Mouse (Mus musculus): ENCODE results near the gene Tex12. TPM values are rescaled to one million over a fixed set of nuclear protein-coding genes. Genes with fewer than 3 reads are reported as not detected.

The Tex12 gene
- polyA plus RNA-seq, 1 experiment from 2014 or later, result not detected

GRCm38 (mm10) chr9:50547859-50548478 lies 13.2 kb downstream of the Tex12 start:
- Histone ChIP-seq H3K4me2 (ENCODE audit: low read depth) (no peak overlapping the region), H3K27me3 (ENCODE audit: control insufficient read depth, insufficient read depth, low read length) (no peaks in the 10 kb centered on the region), H3K9me3 (ENCODE audit: control insufficient read depth, low read length) (no peaks in the 10 kb centered on the region), H3K36me3 (ENCODE audit: control insufficient read depth, insufficient read depth, low read length) (no peaks in the 10 kb centered on the region), H3K4me1 (ENCODE audit: control insufficient read depth, insufficient read depth, low read length) (no peaks in the 10 kb centered on the region), H3K4me3 (ENCODE audit: low read depth, low read length) (no peak overlapping the region), H3K9ac (ENCODE audit: low read length) (no peak overlapping the region), H3K27ac (ENCODE audit: low read depth, low read length) (no peak overlapping the region)
- WGBS, result 49% methylated on average over 5 of the region's 5 CpGs
- DNase-seq (ENCODE audit: low spot score), result no peak
- no peak for ATAC-seq (ENCODE audit: insufficient read depth, low FRiP score, low TSS enrichment)

- Histone ChIP-seq H3K4me1 (ENCODE audit: control insufficient read depth, insufficient read depth, low read length) (no peaks in the 10 kb centered on the region), H3K9me3 (ENCODE audit: control insufficient read depth, low read length) (no peaks in the 10 kb centered on the region), H3K4me2 (ENCODE audit: low read depth) (no peak overlapping the region), H3K4me3 (ENCODE audit: low read depth, low read length) (no peak overlapping the region), H3K9ac (ENCODE audit: low read length) (no peak overlapping the region), H3K27me3 (ENCODE audit: control insufficient read depth, insufficient read depth, low read length) (no peaks in the 10 kb centered on the region), H3K27ac (ENCODE audit: low read depth, low read length) (no peak overlapping the region), H3K36me3 (ENCODE audit: control insufficient read depth, insufficient read depth, low read length) (no peaks in the 10 kb centered on the region)
- ATAC-seq (ENCODE audit: insufficient read depth, low FRiP score, low TSS enrichment), result no peak
- WGBS, result 83% methylated on average over 9 of the region's 9 CpGs
- DNase-seq (ENCODE audit: low spot score), result no peak
Observed at GRCm38 (mm10) chr9:50542401-50542800, 18.7 kb downstream of the Tex12 start.

- 81% methylated on average over 7 of the region's 7 CpGs for WGBS
- no peak for DNase-seq (ENCODE audit: low spot score)
Observed at GRCm38 (mm10) chr9:50540170-50540569, 21.0 kb downstream of the Tex12 start.

GRCm38 (mm10) chr9:50537295-50537694 lies 23.8 kb downstream of the Tex12 start:
- Histone ChIP-seq H3K27me3 (ENCODE audit: control insufficient read depth, insufficient read depth, low read length) (no peaks in the 10 kb centered on the region), H3K27ac (ENCODE audit: low read depth, low read length) (no peak overlapping the region), H3K9me3 (ENCODE audit: control insufficient read depth, low read length) (no peaks in the 10 kb centered on the region), H3K4me2 (ENCODE audit: low read depth) (no peak overlapping the region), H3K36me3 (ENCODE audit: control insufficient read depth, insufficient read depth, low read length) (no peaks in the 10 kb centered on the region), H3K9ac (ENCODE audit: low read length) (no peak overlapping the region), H3K4me3 (ENCODE audit: low read depth, low read length) (no peak overlapping the region), H3K4me1 (ENCODE audit: control insufficient read depth, insufficient read depth, low read length) (no peaks in the 10 kb centered on the region)
- DNase-seq (ENCODE audit: low spot score) (no peak), ATAC-seq (ENCODE audit: insufficient read depth, low FRiP score, low TSS enrichment) (no peak)
- 71% methylated on average over 4 of the region's 4 CpGs for WGBS

More at GRCm38 (mm10) chr9:50540170-50540569, 21.0 kb downstream of the Tex12 start:
- Histone ChIP-seq H3K27ac (ENCODE audit: low read depth, low read length) (no peak overlapping the region), H3K9ac (ENCODE audit: low read length) (no peak overlapping the region), H3K4me3 (ENCODE audit: low read depth, low read length) (no peak overlapping the region), H3K4me1 (ENCODE audit: control insufficient read depth, insufficient read depth, low read length) (no peaks in the 10 kb centered on the region), H3K27me3 (ENCODE audit: control insufficient read depth, insufficient read depth, low read length) (no peaks in the 10 kb centered on the region), H3K4me2 (ENCODE audit: low read depth) (no peak overlapping the region), H3K36me3 (ENCODE audit: control insufficient read depth, insufficient read depth, low read length) (no peaks in the 10 kb centered on the region), H3K9me3 (ENCODE audit: control insufficient read depth, low read length) (no peaks in the 10 kb centered on the region)
- ATAC-seq (ENCODE audit: insufficient read depth, low FRiP score, low TSS enrichment), result no peak

GRCm38 (mm10) chr9:50536603-50537135 lies 24.5 kb downstream of the Tex12 start:
- no peak for ATAC-seq (ENCODE audit: insufficient read depth, low FRiP score, low TSS enrichment)
- H3K27ac ChIP-seq (ENCODE audit: low read depth, low read length), result no peak overlapping the region
- H3K4me1 ChIP-seq (ENCODE audit: control insufficient read depth, insufficient read depth, low read length), result no peaks in the 10 kb centered on the region
- no peaks in the 10 kb centered on the region for H3K9me3 ChIP-seq (ENCODE audit: control insufficient read depth, low read length)
- H3K27me3 ChIP-seq (ENCODE audit: control insufficient read depth, insufficient read depth, low read length), result no peaks in the 10 kb centered on the region
- no peak overlapping the region for H3K4me2 ChIP-seq (ENCODE audit: low read depth)
- no peaks in the 10 kb centered on the region for H3K36me3 ChIP-seq (ENCODE audit: control insufficient read depth, insufficient read depth, low read length)
- H3K4me3 ChIP-seq (ENCODE audit: low read depth, low read length), result no peak overlapping the region
- DNase-seq (ENCODE audit: low spot score), result no peak
- 77% methylated on average over 7 of the region's 7 CpGs for WGBS
- no peak overlapping the region for H3K9ac ChIP-seq (ENCODE audit: low read length)

GRCm38 (mm10) chr9:50535930-50536329 lies 25.2 kb downstream of the Tex12 start:
- DNase-seq (ENCODE audit: low spot score), result no peak
- Histone ChIP-seq H3K9ac (ENCODE audit: low read length) (no peak overlapping the region), H3K36me3 (ENCODE audit: control insufficient read depth, insufficient read depth, low read length) (no peaks in the 10 kb centered on the region), H3K9me3 (ENCODE audit: control insufficient read depth, low read length) (no peaks in the 10 kb centered on the region), H3K4me2 (ENCODE audit: low read depth) (no peak overlapping the region), H3K4me1 (ENCODE audit: control insufficient read depth, insufficient read depth, low read length) (no peaks in the 10 kb centered on the region), H3K27ac (ENCODE audit: low read depth, low read length) (no peak overlapping the region), H3K27me3 (ENCODE audit: control insufficient read depth, insufficient read depth, low read length) (no peaks in the 10 kb centered on the region), H3K4me3 (ENCODE audit: low read depth, low read length) (no peak overlapping the region)
- ATAC-seq (ENCODE audit: insufficient read depth, low FRiP score, low TSS enrichment), result no peak
- WGBS, result 88% methylated on average over 5 of the region's 5 CpGs

GRCm38 (mm10) chr9:50533791-50534190 lies 27.3 kb downstream of the Tex12 start:
- WGBS, result 87% methylated on average over 3 of the region's 3 CpGs

GRCm38 (mm10) chr9:50533328-50533727 lies 27.8 kb downstream of the Tex12 start:
- DNase-seq (ENCODE audit: low spot score), result no peak
- H3K4me2 ChIP-seq (ENCODE audit: low read depth), result no peak overlapping the region
- no peaks in the 10 kb centered on the region for H3K4me1 ChIP-seq (ENCODE audit: control insufficient read depth, insufficient read depth, low read length)
- no peak overlapping the region for H3K9ac ChIP-seq (ENCODE audit: low read length)
- H3K27ac ChIP-seq (ENCODE audit: low read depth, low read length), result no peak overlapping the region
- H3K4me3 ChIP-seq (ENCODE audit: low read depth, low read length), result no peak overlapping the region
- H3K27me3 ChIP-seq (ENCODE audit: control insufficient read depth, insufficient read depth, low read length), result no peaks in the 10 kb centered on the region
- ATAC-seq (ENCODE audit: insufficient read depth, low FRiP score, low TSS enrichment), result no peak
- no peaks in the 10 kb centered on the region for H3K9me3 ChIP-seq (ENCODE audit: control insufficient read depth, low read length)
- WGBS, result 86% methylated on average over 11 of the region's 11 CpGs
- no peaks in the 10 kb centered on the region for H3K36me3 ChIP-seq (ENCODE audit: control insufficient read depth, insufficient read depth, low read length)

More at GRCm38 (mm10) chr9:50533791-50534190, 27.3 kb downstream of the Tex12 start:
- H3K4me1 ChIP-seq (ENCODE audit: control insufficient read depth, insufficient read depth, low read length), result no peaks in the 10 kb centered on the region
- no peak overlapping the region for H3K4me2 ChIP-seq (ENCODE audit: low read depth)
- ATAC-seq (ENCODE audit: insufficient read depth, low FRiP score, low TSS enrichment) (no peak), DNase-seq (ENCODE audit: low spot score) (no peak)
- no peaks in the 10 kb centered on the region for H3K9me3 ChIP-seq (ENCODE audit: control insufficient read depth, low read length)
- no peaks in the 10 kb centered on the region for H3K36me3 ChIP-seq (ENCODE audit: control insufficient read depth, insufficient read depth, low read length)
- H3K9ac ChIP-seq (ENCODE audit: low read length), result no peak overlapping the region
- H3K27me3 ChIP-seq (ENCODE audit: control insufficient read depth, insufficient read depth, low read length), result no peaks in the 10 kb centered on the region
- no peak overlapping the region for H3K4me3 ChIP-seq (ENCODE audit: low read depth, low read length)
- no peak overlapping the region for H3K27ac ChIP-seq (ENCODE audit: low read depth, low read length)

GRCm38 (mm10) chr9:50530890-50531289 lies 30.2 kb downstream of the Tex12 start:
- H3K9me3 ChIP-seq (ENCODE audit: control insufficient read depth, low read length), result no peaks in the 10 kb centered on the region
- DNase-seq (ENCODE audit: low spot score) (no peak), ATAC-seq (ENCODE audit: insufficient read depth, low FRiP score, low TSS enrichment) (no peak)
- H3K9ac ChIP-seq (ENCODE audit: low read length), result no peak overlapping the region
- H3K27me3 ChIP-seq (ENCODE audit: control insufficient read depth, insufficient read depth, low read length), result no peaks in the 10 kb centered on the region
- WGBS, result 28% methylated on average over 2 of the region's 2 CpGs
- H3K27ac ChIP-seq (ENCODE audit: low read depth, low read length), result no peak overlapping the region
- no peak overlapping the region for H3K4me2 ChIP-seq (ENCODE audit: low read depth)
- H3K4me1 ChIP-seq (ENCODE audit: control insufficient read depth, insufficient read depth, low read length), result peaks cover 6% of the 10 kb centered on the region; the same call in 1 of the 2 replicates
- no peak overlapping the region for H3K4me3 ChIP-seq (ENCODE audit: low read depth, low read length)
- no peaks in the 10 kb centered on the region for H3K36me3 ChIP-seq (ENCODE audit: control insufficient read depth, insufficient read depth, low read length)
